Mouse (Mus musculus): ENCODE results near the gene Elavl3.

DNA sequence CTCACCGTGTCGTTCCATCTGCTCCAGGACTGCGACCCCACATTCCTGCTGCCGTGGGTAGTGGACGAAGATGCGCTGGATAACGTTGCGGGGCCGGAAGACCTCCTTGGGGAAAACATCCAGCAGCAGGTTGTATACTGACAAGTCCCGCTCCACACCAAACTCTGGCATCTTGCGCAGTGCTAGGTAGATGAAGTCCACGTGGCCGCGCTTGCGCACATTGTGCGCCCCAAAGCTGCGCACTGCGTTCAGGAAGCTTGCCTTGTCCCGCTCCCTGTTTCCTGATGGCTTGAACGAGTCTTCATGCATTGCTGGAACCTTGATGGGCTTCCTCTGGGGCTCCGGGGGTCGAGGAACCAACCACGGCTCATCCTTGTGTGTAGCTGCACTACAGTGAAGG, 24.4 kb upstream of the Elavl3 start:
- TF ChIP-seq GATA1 (IDR thresholded peaks at IDR 0.05; ENCODE audit: low read length) (no peak), TAL1 (IDR thresholded peaks at IDR 0.05; ENCODE audit: low read length) (no peak)
